Mouse (Mus musculus): ENCODE data around the gene Ehhadh. TPM values are rescaled to one million over a fixed set of nuclear protein-coding genes. Genes with fewer than 3 reads are reported as not detected.

The Ehhadh gene
- total and polyA plus RNA-seq, 3 experiments = 0.93 to 2.9 (median 1.1) TPM

GRCm38 (mm10) chr16:21795071-21795470, 7.5 kb upstream of the Ehhadh start:
- no peaks in the 10 kb centered on the region for H3K9me3 ChIP-seq (replicated peaks; ENCODE audit: low read length)
- peak overlapping the region; percentile 76 for H3K9ac ChIP-seq (ENCODE audit: insufficient read depth, low read depth)
- H3K4me1 ChIP-seq (ENCODE audit: control insufficient read depth in 1 of 2, insufficient read depth in 2 of 2) = peaks cover 5 to 39% of the 10 kb centered on the region in 2 experiments; a peak in 3 of 4 replicates
- H3K4me3 ChIP-seq (replicated peaks in 1 of 3; ENCODE audit: low read depth in 2 of 3, low read length in 2 of 3, poor library complexity in 1 of 3) = peak overlapping the region; percentile 41 to 83 (median 68)
- dilution Hi-C loops (cut with MboI; ENCODE audit: extremely low pct_ligation_motif_present, extremely low pct_unique_long_range_greater_than_20kb, low sequenced_read_pairs) (no loop called here), in situ Hi-C loops (cut with MboI; ENCODE audit: low pct_ligation_motif_present, low pct_unique_long_range_greater_than_20kb, low sequenced_read_pairs) (no loop called here)
- TF ChIP-seq PAX5 (IDR thresholded peaks at IDR 0.05; ENCODE audit: low read length) (no peak), ZKSCAN1 (IDR thresholded peaks at IDR 0.05; ENCODE audit: borderline replicate concordance, low read depth, low read length) (no peak), ZNF384 (IDR thresholded peaks at IDR 0.05; ENCODE audit: low read depth, low read length) (no peak), RCOR1 (conservative IDR thresholded peaks at IDR 0.05; ENCODE audit: low read depth, low read length) (no peak), MAX (IDR thresholded peaks at IDR 0.05; ENCODE audit: low read length) (no peak), TBP (conservative IDR thresholded peaks at IDR 0.05; ENCODE audit: low read depth, low read length) (no peak), JUN (IDR thresholded peaks at IDR 0.05; ENCODE audit: insufficient read depth, low read depth, low read length) (no peak), TCF12 (IDR thresholded peaks at IDR 0.05; ENCODE audit: low read depth, low read length) (no peak), CHD1 (IDR thresholded peaks at IDR 0.05; ENCODE audit: low read depth, low read length) (no peak), USF2 (conservative IDR thresholded peaks at IDR 0.05; ENCODE audit: low read depth, low read length) (no peak), BHLHE40 (IDR thresholded peaks at IDR 0.05; ENCODE audit: low read depth, low read length) (no peak), MAFK (IDR thresholded peaks at IDR 0.05; ENCODE audit: insufficient replicate concordance, low read length) (no peak; the same call in 1 of the 2 replicates), EP300 (IDR thresholded peaks at IDR 0.05; ENCODE audit: low read length) (no peak), RAD21 (IDR thresholded peaks at IDR 0.05; ENCODE audit: low read depth, low read length) (no peak), GABPA (IDR thresholded peaks at IDR 0.05; ENCODE audit: insufficient replicate concordance, low read depth, low read length) (no peak), ETS1 (conservative IDR thresholded peaks at IDR 0.05; ENCODE audit: low read depth, low read length) (no peak), ZMIZ1 (IDR thresholded peaks at IDR 0.05; ENCODE audit: low read depth, low read length) (no peak), CHD2 (IDR thresholded peaks at IDR 0.05; ENCODE audit: low read length) (no peak), MYC (IDR thresholded peaks at IDR 0.05; ENCODE audit: low read depth, low read length) (no peak), POLR2AphosphoS2 (IDR thresholded peaks at IDR 0.05; ENCODE audit: low read depth, low read length) (no peak)
- no peak for DNase-seq (ENCODE audit: extremely low read depth)
- H3K27me3 ChIP-seq (replicated peaks) = no peaks in the 10 kb centered on the region
- H3K4me2 ChIP-seq (ENCODE audit: insufficient read depth, low read depth, poor library complexity, severe bottlenecking) = peak overlapping the region; percentile 95
- peaks cover 14 to 22% of the 10 kb centered on the region in 2 experiments for H3K36me3 ChIP-seq (replicated peaks in 1 of 2; ENCODE audit: control insufficient read depth in 1 of 2, insufficient read depth in 1 of 2, low read length in 1 of 2)
- H3K27ac ChIP-seq (ENCODE audit: insufficient read depth, low read depth) = no peak overlapping the region
- H3K79me2 ChIP-seq (replicated peaks; ENCODE audit: control insufficient read depth, extremely low read depth, insufficient read depth, poor library complexity, severe bottlenecking) = 0 out of 2 replicates have a peak, but pooled peaks cover 2% of the 10 kb centered on the region

GRCm38 (mm10) chr16:21794697-21795045, 7.1 kb upstream of the Ehhadh start:
- peaks cover 5 to 39% of the 10 kb centered on the region in 2 experiments; a peak in 3 of 4 replicates for H3K4me1 ChIP-seq (ENCODE audit: control insufficient read depth in 1 of 2, insufficient read depth in 2 of 2)
- H3K27ac ChIP-seq (ENCODE audit: insufficient read depth, low read depth) = peak overlapping the region; percentile 56
- H3K27me3 ChIP-seq (replicated peaks) = no peaks in the 10 kb centered on the region
- peaks cover 14 to 20% of the 10 kb centered on the region in 2 experiments for H3K36me3 ChIP-seq (replicated peaks in 1 of 2; ENCODE audit: control insufficient read depth in 1 of 2, insufficient read depth in 1 of 2, low read length in 1 of 2)
- in situ Hi-C loops (cut with MboI; ENCODE audit: low pct_ligation_motif_present, low pct_unique_long_range_greater_than_20kb, low sequenced_read_pairs) (no loop called here), dilution Hi-C loops (cut with MboI; ENCODE audit: extremely low pct_ligation_motif_present, extremely low pct_unique_long_range_greater_than_20kb, low sequenced_read_pairs) (no loop called here)
- H3K4me3 ChIP-seq (replicated peaks in 1 of 3; ENCODE audit: low read depth in 2 of 3, low read length in 2 of 3, poor library complexity in 1 of 3) = peak overlapping the region; percentile 68 to 83 (median 82)
- TF ChIP-seq KAT2A (IDR thresholded peaks at IDR 0.05; ENCODE audit: insufficient replicate concordance, low read length) (no peak), NRF1 (IDR thresholded peaks at IDR 0.05; ENCODE audit: low read depth, low read length) (no peak), TBP (conservative IDR thresholded peaks at IDR 0.05; ENCODE audit: low read depth, low read length) (no peak), MAFK (IDR thresholded peaks at IDR 0.05; ENCODE audit: insufficient replicate concordance, low read length) (no peak; the same call in 1 of the 2 replicates), MEF2A (IDR thresholded peaks at IDR 0.05; ENCODE audit: borderline replicate concordance, low read depth, low read length) (no peak), POLR2AphosphoS2 (IDR thresholded peaks at IDR 0.05; ENCODE audit: low read depth, low read length) (no peak), EP300 (IDR thresholded peaks at IDR 0.05; ENCODE audit: low read length) (no peak), MAZ (IDR thresholded peaks at IDR 0.05; ENCODE audit: low read depth, low read length) (no peak), CTCF (conservative IDR thresholded peaks at IDR 0.05 in 1 of 2, IDR thresholded peaks at IDR 0.05 in 1 of 2; ENCODE audit: low read depth in 2 of 2, low read length in 2 of 2) (no peak; a peak in 1 of 4 replicates), MAX (IDR thresholded peaks at IDR 0.05; ENCODE audit: low read length) (no peak; the same call in 1 of the 2 replicates), USF1 (IDR thresholded peaks at IDR 0.05; ENCODE audit: low read depth, low read length) (no peak), RAD21 (IDR thresholded peaks at IDR 0.05; ENCODE audit: low read depth, low read length) (no peak), MYC (IDR thresholded peaks at IDR 0.05; ENCODE audit: low read depth, low read length) (no peak), NELFE (IDR thresholded peaks at IDR 0.05; ENCODE audit: low read depth, low read length) (no peak), GABPA (IDR thresholded peaks at IDR 0.05; ENCODE audit: insufficient replicate concordance, low read depth, low read length) (no peak), BHLHE40 (IDR thresholded peaks at IDR 0.05; ENCODE audit: low read depth, low read length) (no peak), SMC3 (IDR thresholded peaks at IDR 0.05; ENCODE audit: low read depth, low read length) (no peak), ELF1 (IDR thresholded peaks at IDR 0.05; ENCODE audit: low read depth, low read length) (no peak), IRF4 (IDR thresholded peaks at IDR 0.05; ENCODE audit: low read depth, low read length) (no peak)
- H3K79me2 ChIP-seq (replicated peaks; ENCODE audit: control insufficient read depth, extremely low read depth, insufficient read depth, poor library complexity, severe bottlenecking) = 0 out of 2 replicates have a peak, but pooled peaks cover 2% of the 10 kb centered on the region
- H3K4me2 ChIP-seq (ENCODE audit: insufficient read depth, low read depth, poor library complexity, severe bottlenecking) = peak overlapping the region; percentile 95
- no peak for DNase-seq (ENCODE audit: extremely low read depth)
- H3K9ac ChIP-seq (ENCODE audit: insufficient read depth, low read depth) = peak overlapping the region; percentile 76
- no peaks in the 10 kb centered on the region for H3K9me3 ChIP-seq (replicated peaks; ENCODE audit: low read length)
